Mouse (Mus musculus) CD4-positive, CD25-positive, alpha-beta regulatory T cell, adult 4 months (primary cell): ENCODE measurements at regions not wholly inside any gene's neighbourhood (a gene's known extent, or its start where the extent isn't known, plus 50 kb on each side); places are given as distances from the start of the nearest gene placed in this dataset.

Experiments used
- ATAC-seq: one replicate; pipeline ENCODE4 v1.8.0; 2017

- ATAC-seq, result peak; percentile 57
These were observed 146.5 kb upstream of the Jade1 start for GRCm38 (mm10) chr3:41408821-41409737.

GRCm38 (mm10) chr3:41408423-41408820, 147.1 kb upstream of the Jade1 start:
- peak; percentile 93 for ATAC-seq

GRCm38 (mm10) chr3:41407988-41408387, 147.5 kb upstream of the Jade1 start:
- no peak for ATAC-seq

GRCm38 (mm10) chr3:41407520-41407919, 148.0 kb upstream of the Jade1 start:
- ATAC-seq, result no peak

- ATAC-seq, result no peak
These were observed 153.7 kb upstream of the Jade1 start for GRCm38 (mm10) chr3:41401881-41402280.

- ATAC-seq, result no peak
These were observed 165.7 kb upstream of the Jade1 start for GRCm38 (mm10) chr3:41389868-41390267.

GRCm38 (mm10) chr3:41387469-41388212, 167.9 kb upstream of the Jade1 start:
- no peak for ATAC-seq

GRCm38 (mm10) chr3:41386299-41386698, 169.2 kb upstream of the Jade1 start:
- no peak for ATAC-seq

GRCm38 (mm10) chr3:41384410-41384809, 171.1 kb upstream of the Jade1 start:
- ATAC-seq, result no peak

- no peak for ATAC-seq
These were observed 177.0 kb upstream of the Jade1 start for GRCm38 (mm10) chr3:41378576-41378975.

GRCm38 (mm10) chr3:41377826-41378406, 177.6 kb upstream of the Jade1 start:
- ATAC-seq, result no peak

- no peak for ATAC-seq
These were observed 178.5 kb upstream of the Jade1 start for GRCm38 (mm10) chr3:41376848-41377582.

- no peak for ATAC-seq
These were observed 180.2 kb upstream of the Jade1 start for GRCm38 (mm10) chr3:41375230-41375930.

- no peak for ATAC-seq
These were observed 182.3 kb upstream of the Jade1 start for GRCm38 (mm10) chr3:41373198-41373597.

GRCm38 (mm10) chr3:41368351-41369101, 187.0 kb upstream of the Jade1 start:
- ATAC-seq, result no peak

GRCm38 (mm10) chr3:41366764-41367163, 188.8 kb upstream of the Jade1 start:
- ATAC-seq, result no peak

- no peak for ATAC-seq
These were observed 189.3 kb upstream of the Jade1 start for GRCm38 (mm10) chr3:41366264-41366663.

- no peak for ATAC-seq
These were observed 190.2 kb upstream of the Jade1 start for GRCm38 (mm10) chr3:41365145-41365830.

GRCm38 (mm10) chr3:41363947-41364346, 191.6 kb upstream of the Jade1 start:
- no peak for ATAC-seq

GRCm38 (mm10) chr3:41360231-41360630, 195.3 kb upstream of the Jade1 start:
- ATAC-seq, result no peak

GRCm38 (mm10) chr3:41359458-41359857, 196.1 kb upstream of the Jade1 start:
- ATAC-seq, result no peak
